Mouse (Mus musculus) lung, postnatal 0 days (tissue): ENCODE data around the gene Rtkn2.

Source experiments
- CTCF ChIP-seq: IDR thresholded peaks from 2 replicates; pipeline ENCODE4 v1.5.1; 2016; ENCODE audit warnings: antibody characterized with exemption, mild to moderate bottlenecking
- EP300 ChIP-seq: IDR thresholded peaks from 2 replicates; pipeline ENCODE4 v1.6.1; 2016; ENCODE audit warnings: antibody characterized with exemption, mild to moderate bottlenecking, control low read depth

DNA sequence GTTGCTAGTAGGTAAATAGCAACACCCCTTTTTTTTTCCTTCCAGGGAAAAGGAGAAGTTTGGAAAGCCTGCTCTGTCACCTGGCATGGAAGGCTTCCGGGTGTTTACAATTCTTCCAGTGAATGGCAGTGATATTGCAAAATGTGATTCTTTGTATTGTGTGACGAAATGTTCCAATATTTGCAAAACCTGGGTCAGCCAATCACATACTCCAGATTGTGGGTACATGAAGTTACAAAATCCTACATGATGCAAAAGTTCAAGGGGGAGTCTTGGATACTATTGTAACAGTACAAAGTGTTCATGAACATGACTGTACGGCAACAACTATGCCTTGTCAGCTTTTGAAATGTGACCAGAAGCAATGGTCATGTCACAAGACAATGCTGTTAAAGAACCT is 78.5 kb downstream of the Rtkn2 start:
- TF ChIP-seq CTCF (no peak), EP300 (peak; percentile 100)
